Mouse (Mus musculus) olfactory bulb, adult 2 months (tissue): ENCODE data around the gene Gm12184. TPM values are rescaled to one million over a fixed set of nuclear protein-coding genes. Genes with fewer than 3 reads are reported as not detected.

ENCODE experiments used
- H3K27ac ChIP-seq: fragments of 200-500 bp; 2 replicates; pipeline ENCODE4 v1.5.1; 2012; ENCODE audit warnings: low read depth, low read length; ENCODE audit not compliant: insufficient read depth
- H3K4me1 ChIP-seq: fragments of 200-500 bp; 2 replicates; pipeline ENCODE4 v1.6.1; 2012; ENCODE audit warnings: low read length; ENCODE audit not compliant: control insufficient read depth, insufficient read depth
- H3K4me3 ChIP-seq: fragments of 200-500 bp; 2 replicates; pipeline ENCODE4 v1.5.1; 2012; ENCODE audit warnings: mild to moderate bottlenecking, low read depth, low read length, moderate library complexity; ENCODE audit not compliant: insufficient read depth
- CTCF ChIP-seq: fragments of 200-500 bp; IDR thresholded peaks from 2 replicates; pipeline ENCODE4 v1.5.1; 2012; ENCODE audit warnings: low read depth, mild to moderate bottlenecking, low read length, moderate library complexity; ENCODE audit not compliant: insufficient read depth
- POLR2A ChIP-seq: fragments of 200-500 bp; IDR thresholded peaks from 2 replicates; pipeline ENCODE4 v1.6.1; 2012; ENCODE audit warnings: mild to moderate bottlenecking, low read depth, low read length, moderate library complexity; ENCODE audit not compliant: insufficient read depth
- WGBS: fragments of 180-500 bp; shearing (Covaris S2); methylation state at CpG from one replicate; pipeline ENCODE4 v1.1.7; 2018; 5-methylcytosine and 5-hydroxymethylcytosine counted together
- polyA plus RNA-seq: library from polyadenylated mRNA; stranded (reverse); fragments of >200 nt; gene quantifications from 2 replicates; pipeline ENCODE4 v1.2.4, GENCODE M21; 2012; ENCODE audit warnings: low replicate concordance; ENCODE audit not compliant: missing spikeins, insufficient read depth, insufficient read length

Gm12184 gene
- polyA plus RNA-seq, 1 experiment, result not detected

- WGBS, result 84% methylated on average over 10 of the region's 10 CpGs
- no peak overlapping the region for H3K4me3 ChIP-seq
- H3K4me1 ChIP-seq, result peaks cover 9% of the 10 kb centered on the region
- TF ChIP-seq POLR2A (no peak), CTCF (no peak)
- no peak overlapping the region for H3K27ac ChIP-seq
Observed at GRCm38 (mm10) chr11:48838879-48839680, 12.6 kb upstream of the Gm12184 start.

- WGBS, result 2% methylated on average over 16 of the region's 16 CpGs
- Histone ChIP-seq H3K4me1 (peaks cover 9% of the 10 kb centered on the region), H3K4me3 (peak overlapping the region; percentile 84), H3K27ac (no peak overlapping the region)
- TF ChIP-seq CTCF (no peak), POLR2A (no peak)
Observed at GRCm38 (mm10) chr11:48838181-48838797, 11.8 kb upstream of the Gm12184 start.

- Histone ChIP-seq H3K27ac (no peak overlapping the region), H3K4me3 (peak overlapping the region; percentile 84), H3K4me1 (peaks cover 9% of the 10 kb centered on the region)
- TF ChIP-seq POLR2A (no peak), CTCF (peak; percentile 15; the same call in 1 of the 2 replicates)
- WGBS, result under 1% methylated on average over 77 of the region's 77 CpGs
Observed at GRCm38 (mm10) chr11:48837310-48838180, 11.1 kb upstream of the Gm12184 start.

- TF ChIP-seq CTCF (no peak), POLR2A (no peak)
- H3K27ac ChIP-seq, result no peak overlapping the region
Observed at GRCm38 (mm10) chr11:48836990-48837309, 10.5 kb upstream of the Gm12184 start.

DNA sequence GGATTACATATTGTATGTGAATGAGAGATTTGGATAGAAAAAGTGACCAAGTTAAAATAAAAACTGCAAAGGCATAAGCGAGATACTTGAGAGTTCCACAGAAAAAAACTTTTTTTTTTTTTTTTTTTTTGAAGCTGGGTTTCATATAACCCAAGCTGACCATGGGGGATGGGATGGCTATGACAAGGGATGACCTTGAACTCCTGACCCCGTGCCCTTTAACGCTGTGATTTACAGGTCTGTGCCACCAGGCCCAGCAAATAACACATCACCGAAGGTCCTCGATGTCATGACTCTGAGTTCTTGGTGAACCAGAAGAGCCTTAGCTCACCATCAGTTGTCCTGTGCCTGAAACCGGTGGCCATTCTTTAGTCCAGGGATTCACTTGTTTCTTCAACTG, 9.5 kb upstream of the Gm12184 start:
- no peak for TF ChIP-seq CTCF
- TF ChIP-seq POLR2A, result no peak
- Histone ChIP-seq H3K4me3 (no peak overlapping the region), H3K27ac (no peak overlapping the region), H3K4me1 (peaks cover 9% of the 10 kb centered on the region)
- WGBS, result 86% methylated on average over 6 of the region's 6 CpGs

More at GRCm38 (mm10) chr11:48836990-48837309, 10.5 kb upstream of the Gm12184 start:
- H3K4me3 ChIP-seq, result peak overlapping the region; percentile 84
- WGBS, result 38% methylated on average over 11 of the region's 11 CpGs
- peaks cover 9% of the 10 kb centered on the region for H3K4me1 ChIP-seq

DNA sequence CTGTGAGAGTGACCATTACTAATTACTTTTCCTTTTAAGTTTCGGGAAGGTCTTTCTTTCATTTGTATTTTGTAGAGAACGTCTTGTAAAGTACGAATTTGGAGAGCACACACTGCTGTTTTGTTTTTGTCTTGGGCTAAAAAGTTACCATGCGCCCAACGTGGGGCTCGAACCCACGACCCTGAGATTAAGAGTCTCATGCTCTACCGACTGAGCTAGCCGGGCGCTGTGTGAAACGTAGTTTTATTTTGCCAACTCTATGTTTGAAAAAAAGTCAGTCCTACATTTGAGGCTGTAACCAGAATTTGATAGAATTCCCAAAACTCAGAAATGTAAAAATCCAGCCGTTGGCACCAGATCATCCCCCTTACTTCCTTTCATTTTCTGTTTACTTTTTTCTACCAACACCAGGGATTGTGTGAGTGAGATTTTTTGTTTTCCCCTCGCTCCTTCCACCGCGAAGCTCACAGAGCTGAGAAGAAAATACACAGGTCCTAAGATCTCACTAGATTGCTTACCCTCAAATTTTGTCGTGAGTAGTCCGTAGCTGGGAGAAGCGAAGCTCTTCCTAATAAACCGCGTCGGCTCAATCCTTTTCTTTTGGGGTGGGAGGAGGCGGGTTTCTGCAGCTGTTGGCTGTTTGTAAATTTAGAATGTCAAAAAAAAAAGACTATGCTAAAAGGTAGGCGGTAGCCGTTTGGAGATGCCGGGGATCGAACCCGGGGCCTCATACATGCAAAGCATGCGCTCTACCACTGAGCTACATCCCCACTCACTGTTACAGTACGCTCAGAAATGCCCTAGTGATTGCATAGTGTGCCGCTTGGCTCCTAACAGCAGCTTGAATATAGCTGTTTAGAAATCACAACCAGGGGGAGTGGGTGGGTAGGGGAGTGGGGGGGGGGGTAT, 7.5 kb upstream of the Gm12184 start:
- under 1% methylated on average over 30 of the region's 30 CpGs for WGBS
- TF ChIP-seq POLR2A, result no peak
- TF ChIP-seq CTCF, result no peak
- peak overlapping the region; percentile 68 for H3K4me3 ChIP-seq

DNA sequence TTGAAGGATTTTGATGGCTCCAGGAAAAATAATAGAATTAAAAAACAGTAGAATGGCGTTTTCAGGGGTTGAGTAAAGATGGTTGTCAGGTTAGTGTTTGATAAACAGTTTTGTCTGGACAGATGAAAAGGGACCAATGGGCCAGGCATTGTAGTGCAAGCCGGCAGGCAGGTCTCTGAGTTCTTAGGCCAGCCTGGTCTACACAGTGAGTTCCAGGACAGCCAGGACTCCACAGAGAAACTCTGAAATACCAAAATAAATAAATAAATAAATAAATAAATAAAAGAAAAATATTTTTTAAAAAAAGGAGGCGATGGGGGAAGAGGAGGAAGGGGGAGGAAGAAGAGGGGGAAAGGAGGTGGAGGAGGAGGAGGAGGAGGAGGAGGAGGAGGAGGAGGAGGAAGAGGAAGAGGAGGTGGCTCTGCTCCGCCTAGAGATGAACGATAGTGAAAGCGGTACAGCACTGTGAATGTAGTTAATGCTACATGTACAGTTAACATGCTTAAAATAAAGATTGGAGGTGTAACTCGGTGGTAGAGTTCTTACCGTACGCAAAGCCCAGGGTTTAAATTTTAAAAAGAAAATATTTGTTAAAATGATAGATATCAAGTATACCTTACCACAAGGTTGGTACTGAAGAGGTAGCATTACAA, 6.7 kb upstream of the Gm12184 start:
- TF ChIP-seq CTCF (no peak), POLR2A (no peak)
- Histone ChIP-seq H3K4me3 (no peak overlapping the region), H3K27ac (no peak overlapping the region), H3K4me1 (peaks cover 6% of the 10 kb centered on the region)
- 25% methylated on average over 9 of the region's 9 CpGs for WGBS

More for the DNA sequence above, 7.5 kb upstream of the Gm12184 start:
- peak overlapping the region; percentile 66 for H3K27ac ChIP-seq
- peaks cover 9% of the 10 kb centered on the region for H3K4me1 ChIP-seq

DNA sequence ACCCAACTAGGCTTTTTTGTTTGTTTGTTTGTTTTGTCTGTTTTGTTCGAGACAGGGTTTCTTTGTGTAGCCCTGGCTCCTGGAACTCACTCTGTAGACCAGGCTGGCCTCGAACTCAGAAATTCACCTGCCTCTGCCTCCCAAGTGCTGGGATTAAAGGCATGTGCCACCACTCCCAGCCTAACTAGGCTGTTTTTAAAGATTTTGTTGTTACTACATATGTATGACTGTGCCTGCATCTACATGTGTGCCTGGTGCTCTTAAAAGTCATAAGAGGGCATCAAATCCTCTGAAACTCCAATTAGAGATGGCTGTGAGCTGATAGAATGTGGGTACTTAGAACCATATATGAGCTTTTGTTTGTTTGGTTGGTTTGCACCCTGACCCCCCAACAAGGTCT, 4.8 kb upstream of the Gm12184 start:
- peaks cover 3% of the 10 kb centered on the region for H3K4me1 ChIP-seq
- 76% methylated on average over 2 of the region's 2 CpGs for WGBS
- H3K4me3 ChIP-seq, result no peak overlapping the region
- no peak overlapping the region for H3K27ac ChIP-seq
- no peak for TF ChIP-seq CTCF
- TF ChIP-seq POLR2A, result no peak
